Mouse (Mus musculus) liver, postnatal 0 days (tissue): ENCODE measurements around the gene Srxn1.

Source experiments
- CTCF ChIP-seq: sonication (generic); IDR thresholded peaks from 2 replicates; pipeline ENCODE4 v1.5.1; 2016; ENCODE audit warnings: antibody characterized with exemption, low read depth
- EP300 ChIP-seq: IDR thresholded peaks from 2 replicates; pipeline ENCODE4 v1.6.1; 2016; ENCODE audit warnings: antibody characterized with exemption, low read depth, mild to moderate bottlenecking

GRCm38 (mm10) chr2:152075294-152075889, 29.9 kb upstream of the Srxn1 start:
- TF ChIP-seq EP300 (no peak), CTCF (no peak)
